Mouse (Mus musculus) megakaryocyte, embryonic 14.5 days (primary cell): ENCODE measurements around the gene Clcn1.

Source experiments
- FLI1 ChIP-seq: IDR thresholded peaks from 2 replicates; pipeline ENCODE4 v1.6.1; 2012; ENCODE audit warnings: low read length, inconsistent platforms, mixed read lengths
- GATA1 ChIP-seq: IDR thresholded peaks from 3 replicates; pipeline ENCODE4 v1.6.1; 2012; ENCODE audit warnings: mixed read lengths, low read length, inconsistent platforms, borderline replicate concordance

- TF ChIP-seq FLI1 (no peak), GATA1 (no peak)
Measured at GRCm38 (mm10) chr6:42245711-42246353, 40.7 kb upstream of the Clcn1 start, which contains the start of gene Gstk1.
